Mouse (Mus musculus) CH12.LX (cell line): ENCODE results near the gene Inpp5d. TPM values are rescaled to one million over a fixed set of nuclear protein-coding genes. Genes with fewer than 3 reads are reported as not detected.

Source experiments
- DNase-seq: peaks from one replicate; pipeline ENCODE4 v3.0.0-alpha.2; 2013; ENCODE audit errors: extremely low read depth
- H3K27ac ChIP-seq: 2 replicates; pipeline ENCODE4 v1.5.1; 2012; ENCODE audit warnings: low read depth, mild to moderate bottlenecking, control low read depth, moderate library complexity; ENCODE audit not compliant: insufficient read depth
- H3K27me3 ChIP-seq: replicated peaks from 2 replicates; pipeline ENCODE3; 2012; ENCODE audit warnings: inconsistent platforms
- H3K36me3 ChIP-seq, 2 experiments: replicated peaks in 1 of 2; 2 replicates each; pipeline versions ENCODE3 to v1.6.1; 2012; ENCODE audit warnings: inconsistent platforms in 1 of 2, low read length in 1 of 2, mild to moderate bottlenecking in 1 of 2, mixed read lengths in 1 of 2, moderate library complexity in 1 of 2; ENCODE audit not compliant: control insufficient read depth in 1 of 2, insufficient read depth in 1 of 2
- H3K4me1 ChIP-seq, 2 experiments: 2 replicates each; pipeline ENCODE4 v1.6.1; 2012; ENCODE audit warnings: inconsistent platforms in 1 of 2, moderate library complexity in 1 of 2; ENCODE audit not compliant: insufficient read depth in 2 of 2, control insufficient read depth in 1 of 2
- H3K4me2 ChIP-seq: 2 replicates; pipeline ENCODE4 v1.6.1; 2012; ENCODE audit warnings: low read depth, mild to moderate bottlenecking, control low read depth; ENCODE audit not compliant: poor library complexity, insufficient read depth, severe bottlenecking
- H3K4me3 ChIP-seq, 3 experiments: fragments of 150-350 bp in 1 of 3; sonication (generic) in 1 of 3; replicated peaks in 1 of 3; 2 replicates each; pipeline versions ENCODE3 to v1.5.1; 2011 to 2012; ENCODE audit warnings: low read depth in 2 of 3, low read length in 2 of 3, mild to moderate bottlenecking in 2 of 3, moderate library complexity in 2 of 3, control low read depth in 1 of 3, improper control_type of control experiment in 1 of 3, inconsistent platforms in 1 of 3, mixed read lengths in 1 of 3; ENCODE audit not compliant: poor library complexity in 1 of 3
- H3K79me2 ChIP-seq: replicated peaks from 2 replicates; pipeline ENCODE4 v1.6.1; 2012; ENCODE audit warnings: mild to moderate bottlenecking, moderate library complexity; ENCODE audit not compliant: control insufficient read depth, poor library complexity, insufficient read depth, severe bottlenecking; ENCODE audit errors: extremely low read depth
- H3K9ac ChIP-seq: 2 replicates; pipeline ENCODE4 v1.6.1; 2012; ENCODE audit warnings: low read depth, mild to moderate bottlenecking, control low read depth, moderate library complexity; ENCODE audit not compliant: insufficient read depth
- H3K9me3 ChIP-seq: replicated peaks from 2 replicates; pipeline ENCODE3; 2012; ENCODE audit warnings: low read length, inconsistent platforms, mixed read lengths
- ELF1 ChIP-seq: IDR thresholded peaks from 2 replicates; pipeline ENCODE4 v1.6.1; 2014; ENCODE audit warnings: low read depth, mild to moderate bottlenecking, inconsistent platforms, low read length, improper control_type of control experiment
- EP300 ChIP-seq: IDR thresholded peaks from 2 replicates; pipeline ENCODE4 v1.6.1; 2011; ENCODE audit warnings: low read length, improper control_type of control experiment
- IRF4 ChIP-seq: IDR thresholded peaks from 2 replicates; pipeline ENCODE4 v1.6.1; 2014; ENCODE audit warnings: low read depth, mild to moderate bottlenecking, inconsistent platforms, low read length, improper control_type of control experiment
- KAT2A ChIP-seq: IDR thresholded peaks from 2 replicates; pipeline ENCODE4 v1.6.1; 2012; ENCODE audit warnings: low read length, improper control_type of control experiment, inconsistent platforms; ENCODE audit not compliant: insufficient replicate concordance
- MAZ ChIP-seq: IDR thresholded peaks from 2 replicates; pipeline ENCODE4 v1.6.1; 2012; ENCODE audit warnings: low read depth, mild to moderate bottlenecking, inconsistent platforms, low read length, improper control_type of control experiment, moderate library complexity
- NRF1 ChIP-seq: IDR thresholded peaks from 2 replicates; pipeline ENCODE4 v1.6.1; 2014; ENCODE audit warnings: low read depth, mild to moderate bottlenecking, inconsistent platforms, low read length, improper control_type of control experiment, moderate library complexity
- USF2 ChIP-seq: conservative IDR thresholded peaks from 2 replicates; pipeline ENCODE4 v1.6.1; 2011; ENCODE audit warnings: low read depth, low read length, improper control_type of control experiment
- ZMIZ1 ChIP-seq: IDR thresholded peaks from 2 replicates; pipeline ENCODE4 v1.6.1; 2012; ENCODE audit warnings: low read depth, mild to moderate bottlenecking, inconsistent platforms, low read length, improper control_type of control experiment
- ZNF384 ChIP-seq: IDR thresholded peaks from 2 replicates; pipeline ENCODE4 v1.6.1; 2012; ENCODE audit warnings: low read depth, low read length, improper control_type of control experiment, inconsistent platforms
- dilution Hi-C: fragments of 300-500 bp; cut with MboI; formaldehyde crosslinking; loops from 2 replicates; pipeline ENCODE4 v1.14.3; 2020; ENCODE audit warnings: low sequenced_read_pairs; ENCODE audit not compliant: extremely low pct_unique_long_range_greater_than_20kb, extremely low pct_ligation_motif_present
- in situ Hi-C: fragments of 300-500 bp; cut with MboI; formaldehyde crosslinking; loops from 3 replicates; pipeline ENCODE4 v1.14.3; 2019; ENCODE audit warnings: low sequenced_read_pairs, low pct_ligation_motif_present, low pct_unique_long_range_greater_than_20kb, mixed read lengths
- polyA plus RNA-seq: library from polyadenylated mRNA; unstranded; fragments of >175 nt; gene quantifications from 2 replicates; pipeline ENCODE4 v1.2.1, GENCODE M21; 2012; ENCODE audit warnings: low read depth; ENCODE audit not compliant: insufficient read length
- total RNA-seq, 2 experiments: library from RNA; depleted of rRNA; stranded (reverse); fragments of 300-350 nt in 1 of 2; fragments of >200 nt in 1 of 2; gene quantifications; 2 replicates each; pipeline ENCODE4 v1.2.3; 2012 to 2014

The Inpp5d gene
- total and polyA plus RNA-seq, 3 experiments: 97.1 to 109 (median 106) TPM

GRCm38 (mm10) chr1:87574353-87574752 lies 45.8 kb upstream of the Inpp5d start:
- no peak for TF ChIP-seq ELF1
- Histone ChIP-seq H3K9ac (no peak overlapping the region), H3K79me2 (no peaks in the 10 kb centered on the region), H3K27ac (no peak overlapping the region), H3K9me3 (no peaks in the 10 kb centered on the region), H3K27me3 (peaks cover 2% of the 10 kb centered on the region), H3K4me1 (no peaks in the 10 kb centered on the region), H3K36me3 (no peaks in the 10 kb centered on the region), H3K4me3 (no peak overlapping the region), H3K4me2 (no peak overlapping the region)
- no peak for DNase-seq
- dilution Hi-C loops (no loop called here), in situ Hi-C loops (no loop called here)

GRCm38 (mm10) chr1:87574785-87575184 lies 45.3 kb upstream of the Inpp5d start:
- Histone ChIP-seq H3K79me2 (no peaks in the 10 kb centered on the region), H3K4me1 (no peaks in the 10 kb centered on the region), H3K27me3 (peaks cover 2% of the 10 kb centered on the region), H3K4me2 (no peak overlapping the region), H3K9me3 (no peaks in the 10 kb centered on the region), H3K9ac (no peak overlapping the region), H3K4me3 (no peak overlapping the region), H3K27ac (no peak overlapping the region), H3K36me3 (no peaks in the 10 kb centered on the region)
- in situ Hi-C loops: no loop called here
- no peak for DNase-seq
- dilution Hi-C loops: no loop called here
- TF ChIP-seq IRF4: no peak
- no peak for TF ChIP-seq ZMIZ1

GRCm38 (mm10) chr1:87578965-87579364 lies 41.1 kb upstream of the Inpp5d start:
- DNase-seq: no peak
- in situ Hi-C loops: no loop called here
- H3K27me3 ChIP-seq: peaks cover 2% of the 10 kb centered on the region
- no peaks in the 10 kb centered on the region for H3K79me2 ChIP-seq
- H3K4me3 ChIP-seq: no peak overlapping the region
- peaks cover 0 to 8% of the 10 kb centered on the region in 2 experiments; a peak in 2 of 4 replicates for H3K4me1 ChIP-seq
- H3K36me3 ChIP-seq: no peaks in the 10 kb centered on the region
- dilution Hi-C loops: no loop called here
- H3K27ac ChIP-seq: no peak overlapping the region
- TF ChIP-seq KAT2A (no peak), NRF1 (no peak), ZNF384 (no peak), EP300 (no peak), MAZ (no peak), USF2 (no peak)
- H3K4me2 ChIP-seq: no peak overlapping the region
- H3K9ac ChIP-seq: no peak overlapping the region
- H3K9me3 ChIP-seq: no peaks in the 10 kb centered on the region
